Mouse (Mus musculus) thymus, postnatal 0 days (tissue): ENCODE data around the gene Scimp. TPM values are rescaled to one million over a fixed set of nuclear protein-coding genes. Genes with fewer than 3 reads are reported as not detected.
"Not testable (repeated sequence)": the region's sequence is repeated elsewhere in the genome, so short reads cannot be mapped to it uniquely, and the experiment has no call there.

Experiments
- DNase-seq: peaks from one replicate; pipeline ENCODE4 v3.0.0-alpha.2; 2015; ENCODE audit warnings: low spot score
- polyA plus RNA-seq: library from polyadenylated mRNA; unstranded; fragments of >200 nt; fragmentation: Nextera tagmentation; extraction: Ambion mirVana; gene quantifications from 2 replicates; pipeline ENCODE4 v1.2.1, GENCODE M21; 2015

The Scimp gene
- polyA plus RNA-seq, 1 experiment from 2014 or later = 2.1 TPM

DNA sequence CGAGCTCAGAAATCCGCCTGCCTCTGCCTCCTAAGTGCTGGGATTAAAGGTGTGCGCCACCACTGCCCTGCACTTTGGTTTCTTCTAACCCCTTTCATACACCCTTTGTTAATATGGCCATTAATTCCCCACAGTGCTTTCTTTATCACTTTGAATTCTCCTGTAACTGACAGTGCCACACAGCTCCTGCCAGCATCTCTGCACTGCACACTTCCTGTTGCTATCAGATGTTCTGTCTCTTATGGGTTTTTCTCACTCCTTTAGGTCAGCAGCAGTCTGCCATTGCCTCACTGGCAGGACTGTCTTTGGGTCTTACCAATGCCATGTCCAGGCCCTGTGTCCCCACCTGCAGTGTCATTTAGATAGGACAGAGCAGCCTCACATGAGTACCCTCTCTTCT, 41.6 kb downstream of the Scimp start:
- no peak for DNase-seq

DNA sequence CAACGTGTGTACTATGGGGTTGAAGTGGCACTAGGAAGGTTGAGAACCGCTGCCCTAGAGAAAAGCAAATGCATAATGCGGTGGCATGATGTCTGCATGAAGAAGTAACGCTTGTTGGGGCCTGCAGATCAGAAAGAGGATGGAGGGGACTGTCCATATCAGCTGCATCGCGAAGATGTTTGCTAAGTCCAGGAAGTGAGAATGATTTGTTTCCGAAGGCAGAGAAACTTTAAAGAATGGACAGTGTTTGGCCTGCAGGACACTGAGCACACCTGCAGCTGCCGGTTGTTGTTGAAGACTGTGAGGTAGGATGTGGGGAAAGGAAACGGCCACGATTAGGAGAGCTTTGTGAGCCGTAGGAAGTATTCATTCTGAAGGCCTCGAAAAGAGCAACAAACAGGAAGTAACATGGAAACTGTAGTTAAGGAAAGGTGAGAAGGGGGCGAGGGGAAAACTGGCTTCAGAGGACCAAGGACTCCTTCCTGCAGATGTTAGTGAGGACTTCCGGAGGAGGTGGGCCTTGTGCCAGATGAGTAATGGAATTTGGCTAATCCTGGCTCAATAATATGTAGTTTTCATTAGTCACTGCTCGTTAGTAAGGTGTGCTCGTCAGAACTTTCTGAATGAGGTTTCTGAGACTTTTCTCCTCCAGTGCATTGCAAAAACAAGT, 46.5 kb downstream of the Scimp start:
- DNase-seq = peak; percentile 30

DNA sequence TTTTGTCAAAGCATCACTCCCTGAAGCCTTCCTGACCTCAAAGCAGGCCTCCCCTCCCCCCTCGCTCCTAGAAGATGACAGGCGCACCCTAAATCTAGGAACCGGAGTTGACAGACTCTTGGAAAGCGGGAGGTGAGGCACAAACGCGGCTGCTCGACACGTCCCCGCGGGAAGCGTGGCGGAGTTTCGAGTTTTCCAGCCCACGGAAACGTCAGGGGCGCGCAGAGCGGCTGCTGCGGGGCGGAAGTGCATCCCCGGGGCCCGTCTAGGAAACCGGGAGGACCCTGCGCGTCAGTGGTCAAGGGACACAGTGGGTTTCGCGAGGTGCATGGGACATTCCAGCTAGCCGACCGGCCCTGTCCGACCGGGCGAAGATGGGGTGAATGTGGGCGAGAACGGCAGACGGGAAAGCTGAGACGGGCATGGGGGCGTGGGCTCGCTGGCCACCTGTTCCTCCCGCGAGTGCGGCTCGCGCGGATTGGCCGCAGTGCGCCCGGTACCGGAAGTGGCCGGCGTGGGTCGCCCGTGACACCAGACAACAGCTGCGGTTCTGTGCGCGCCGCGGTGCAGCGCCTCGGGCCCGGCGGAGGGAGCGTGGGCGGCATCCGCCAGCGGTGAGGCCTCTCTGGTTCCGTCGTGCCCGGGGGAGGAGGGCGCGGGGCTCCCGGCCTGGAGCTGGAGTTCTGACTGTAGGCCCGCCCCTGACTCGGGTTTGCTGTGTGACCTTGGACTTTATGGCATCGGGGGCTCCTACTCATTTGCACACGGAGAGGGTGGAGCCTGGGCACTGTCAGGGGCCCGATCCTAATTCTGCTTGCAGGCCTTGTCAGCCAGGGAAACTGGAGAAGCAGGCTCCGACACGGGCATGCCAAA, 48.2 kb downstream of the Scimp start, which contains the start of gene Zfp3:
Gene Zfp3 (plus strand): TSS at position 274 of the 873 bp plus-strand sequence.
- peak; percentile 82 for DNase-seq

DNA sequence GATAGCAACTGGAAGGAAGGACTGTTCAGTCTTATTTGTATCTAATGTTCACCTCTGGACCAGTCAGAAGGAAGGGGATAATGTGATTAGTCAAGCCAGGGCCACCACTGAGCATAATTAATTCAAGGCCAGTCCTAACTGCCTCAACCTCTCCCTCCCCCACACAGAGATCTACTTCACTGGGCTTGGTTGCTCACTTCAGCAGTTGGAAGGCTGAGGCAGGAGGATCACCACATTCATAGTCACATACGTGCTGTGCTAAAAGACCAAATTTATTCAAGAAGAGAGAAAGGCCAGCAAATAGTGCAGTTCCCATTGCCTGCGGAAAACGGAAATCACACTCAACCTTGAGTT, 48.8 kb downstream of the Scimp start:
- no peak for DNase-seq

DNA sequence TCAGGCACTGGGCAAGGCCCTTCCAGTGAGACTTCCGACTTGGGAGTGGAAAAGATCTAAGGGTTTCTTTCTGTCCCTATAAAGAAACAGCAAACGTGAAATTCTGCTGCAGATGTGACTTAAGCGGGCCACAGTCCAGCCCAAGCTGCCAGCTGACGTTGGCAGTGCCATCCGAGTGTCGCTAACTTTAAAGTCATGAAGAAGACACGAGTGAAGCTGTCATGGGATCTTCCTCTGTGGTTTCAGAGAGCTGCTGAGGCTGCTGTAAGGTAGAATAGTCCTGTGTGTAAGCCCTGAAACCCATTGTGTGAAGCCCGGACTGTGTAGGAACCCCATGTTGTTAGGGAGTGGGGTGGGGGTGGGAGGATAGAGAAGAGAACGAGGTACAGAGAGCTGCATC, 49.7 kb downstream of the Scimp start:
- peak; percentile 20 for DNase-seq

DNA sequence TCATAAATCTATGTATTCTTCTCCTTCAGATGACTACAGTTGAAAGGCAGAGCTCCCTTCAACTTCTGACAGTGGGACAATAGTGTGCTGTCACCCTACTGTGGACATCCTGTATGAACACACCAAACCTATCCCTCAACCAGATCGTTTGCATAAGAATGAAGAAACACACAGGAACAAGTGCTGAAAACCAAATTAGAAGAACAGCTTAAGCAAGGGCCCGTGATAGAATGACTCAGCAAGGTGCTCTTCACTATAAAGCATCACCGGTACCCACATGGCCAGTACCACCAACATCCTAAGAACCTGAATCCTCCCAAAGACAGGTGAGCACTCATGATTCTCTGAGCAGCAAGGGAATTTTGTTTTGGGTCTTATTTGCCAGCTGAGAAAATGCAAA, 51.9 kb downstream of the Scimp start:
- DNase-seq = not testable (repeated sequence)

DNA sequence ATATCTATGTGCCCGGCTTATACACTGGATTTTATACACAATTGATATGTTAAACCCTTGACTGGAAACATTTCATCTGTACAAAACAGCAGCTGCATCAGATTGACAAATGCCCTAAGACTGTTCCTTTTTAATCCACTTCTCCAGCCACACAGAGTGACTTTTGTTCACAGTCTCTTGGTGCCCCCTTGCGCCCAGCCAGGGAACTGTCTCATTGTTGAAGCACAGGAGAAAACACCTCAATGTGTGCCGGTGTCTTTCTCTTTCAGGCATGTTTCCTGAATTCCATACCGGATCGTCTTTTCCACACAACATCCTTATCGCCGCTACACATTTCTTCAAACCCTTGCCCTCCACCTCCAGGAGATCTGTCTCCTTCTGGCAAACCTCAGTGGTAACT, 56.7 kb downstream of the Scimp start:
- peak; percentile 80 for DNase-seq

DNA sequence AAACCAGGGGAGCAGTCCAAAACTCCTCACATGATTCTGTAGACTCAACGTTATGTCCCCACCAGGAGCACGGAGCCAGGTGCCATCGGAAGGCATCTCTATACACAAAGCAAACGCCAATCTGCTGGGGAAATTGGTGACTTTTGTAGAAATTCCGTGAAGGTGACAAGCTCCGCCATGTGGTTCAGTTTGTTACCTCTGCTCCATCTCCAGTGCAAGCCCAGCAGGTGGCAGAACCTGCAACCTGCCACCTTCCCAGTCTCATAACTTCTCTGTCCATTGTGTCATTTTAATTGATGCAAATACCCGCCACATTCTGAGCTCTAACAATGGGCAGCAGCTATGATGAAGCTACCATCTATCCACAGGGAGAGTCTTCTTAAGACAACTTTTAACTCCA, 57.4 kb downstream of the Scimp start:
- DNase-seq = peak; percentile 17

DNA sequence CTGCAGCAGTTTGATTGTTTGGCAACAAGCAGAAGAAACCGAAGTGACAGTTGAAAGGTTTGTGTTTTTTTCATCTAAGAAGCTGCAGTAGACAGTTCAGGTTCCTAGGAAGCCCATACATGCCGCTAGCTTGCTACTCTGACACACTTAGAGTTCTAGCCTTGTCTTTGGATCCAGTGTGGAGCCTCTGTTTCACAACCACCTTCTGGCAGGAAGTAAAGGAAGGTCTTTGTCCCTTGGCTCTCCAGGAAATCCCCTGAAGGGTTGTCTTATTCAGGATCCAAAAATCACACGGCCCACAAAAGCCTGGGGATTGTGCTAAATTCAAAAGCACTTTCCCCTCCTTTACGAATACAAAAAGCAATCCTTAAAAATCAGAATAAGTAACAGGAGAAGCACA, 57.9 kb downstream of the Scimp start:
- no peak for DNase-seq

DNA sequence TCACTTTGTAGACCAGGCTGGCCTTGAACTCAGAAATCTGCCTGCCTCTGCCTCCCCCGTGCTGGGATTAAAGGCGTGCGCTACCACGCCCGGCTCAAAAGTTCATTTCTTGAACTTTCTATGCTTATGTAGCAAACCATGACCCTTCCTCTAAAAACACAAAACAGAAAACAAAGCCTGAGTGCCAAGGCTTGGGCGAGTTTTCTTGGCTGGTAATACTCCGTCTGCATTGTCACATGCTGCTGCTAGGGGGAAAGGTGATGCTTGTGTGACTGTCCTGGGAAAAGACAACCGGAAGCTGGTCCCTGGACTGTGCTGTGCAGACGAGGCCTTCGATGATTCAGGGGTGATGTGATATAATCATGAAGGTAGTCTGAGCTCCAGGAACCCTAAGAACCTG, 59.2 kb downstream of the Scimp start:
- no peak for DNase-seq

DNA sequence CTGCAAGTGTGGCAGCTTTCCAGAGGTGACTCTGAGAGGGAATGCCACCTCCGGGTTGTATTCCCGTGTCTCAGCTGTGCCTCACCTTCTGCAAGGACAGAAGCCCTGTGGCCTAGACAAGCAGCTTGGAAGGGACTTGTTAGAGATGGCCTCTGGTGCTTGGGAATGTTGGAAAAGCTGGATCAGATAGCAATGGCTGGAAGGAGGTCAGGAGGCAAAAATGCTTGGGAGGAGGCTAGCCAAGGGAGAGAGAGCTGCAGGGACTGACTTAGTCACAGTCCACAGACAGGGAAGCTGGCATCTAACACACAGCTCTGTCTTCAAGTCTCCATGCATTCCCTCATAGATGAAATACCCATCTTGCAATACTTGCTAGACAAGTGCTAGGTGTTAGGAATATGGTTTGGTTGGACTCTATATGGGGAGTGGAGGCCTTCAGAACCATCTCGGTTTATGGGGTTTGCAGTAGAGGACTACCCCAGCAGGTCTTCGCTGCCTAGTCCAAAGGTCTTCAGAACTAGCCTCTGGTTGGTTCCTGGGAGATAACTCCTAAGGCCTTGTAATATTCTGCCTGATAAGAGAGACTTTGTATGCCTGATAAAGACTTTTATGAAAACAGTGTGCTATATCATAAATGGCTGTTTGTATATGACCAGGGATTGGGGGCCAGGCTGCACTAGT, 59.9 kb downstream of the Scimp start:
- no peak for DNase-seq

DNA sequence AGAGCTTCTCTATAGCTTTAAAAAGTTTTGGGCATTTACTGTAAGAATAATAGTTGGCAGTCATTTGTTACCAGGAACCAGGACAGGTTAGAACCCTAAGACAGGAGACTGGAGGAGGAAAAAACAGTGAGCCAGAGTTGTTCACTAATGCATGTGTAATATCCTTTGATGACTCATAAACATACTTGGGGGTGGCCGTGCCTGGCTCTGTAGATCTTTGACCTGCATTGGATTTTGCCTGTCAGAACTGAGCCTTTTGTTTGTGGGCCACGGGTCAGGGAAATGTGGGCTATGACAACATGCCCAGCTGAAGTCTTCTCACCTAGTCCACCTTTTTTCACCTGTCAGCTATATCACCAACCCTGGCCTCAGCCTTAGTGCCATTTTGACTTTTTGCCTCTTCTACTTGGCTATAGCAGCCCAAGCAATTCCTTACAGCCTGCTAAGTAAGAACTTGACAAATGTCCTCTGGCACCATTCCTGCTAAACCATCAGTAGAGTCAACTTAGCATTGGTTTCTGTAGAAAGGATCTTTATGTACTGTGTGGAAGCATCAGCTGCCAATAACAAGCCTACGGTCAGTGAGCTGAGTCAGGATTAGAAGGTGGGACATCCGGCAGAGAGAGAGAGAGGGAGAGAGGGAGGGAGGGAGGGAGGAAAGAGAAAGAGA, 64.4 kb downstream of the Scimp start:
- no peak for DNase-seq

DNA sequence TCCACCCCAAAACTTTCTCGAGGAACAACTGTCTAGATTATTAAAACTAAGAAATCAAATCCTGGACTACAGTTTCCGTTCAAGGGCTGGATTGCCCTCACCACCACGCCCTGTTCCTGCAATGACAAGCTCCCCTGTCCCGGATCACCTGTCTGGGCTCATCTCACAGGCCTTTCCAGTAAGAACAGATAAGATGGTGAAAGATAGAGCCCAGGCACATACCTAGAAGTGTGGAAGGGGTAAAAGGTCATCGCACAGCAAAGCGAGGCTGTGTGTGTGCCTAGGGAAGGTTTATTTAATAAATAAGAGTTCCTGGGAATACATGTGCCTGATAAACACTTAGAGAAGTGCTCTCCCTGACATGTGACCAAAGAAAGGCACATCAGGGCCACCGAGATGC, 66.8 kb downstream of the Scimp start:
- DNase-seq = no peak

DNA sequence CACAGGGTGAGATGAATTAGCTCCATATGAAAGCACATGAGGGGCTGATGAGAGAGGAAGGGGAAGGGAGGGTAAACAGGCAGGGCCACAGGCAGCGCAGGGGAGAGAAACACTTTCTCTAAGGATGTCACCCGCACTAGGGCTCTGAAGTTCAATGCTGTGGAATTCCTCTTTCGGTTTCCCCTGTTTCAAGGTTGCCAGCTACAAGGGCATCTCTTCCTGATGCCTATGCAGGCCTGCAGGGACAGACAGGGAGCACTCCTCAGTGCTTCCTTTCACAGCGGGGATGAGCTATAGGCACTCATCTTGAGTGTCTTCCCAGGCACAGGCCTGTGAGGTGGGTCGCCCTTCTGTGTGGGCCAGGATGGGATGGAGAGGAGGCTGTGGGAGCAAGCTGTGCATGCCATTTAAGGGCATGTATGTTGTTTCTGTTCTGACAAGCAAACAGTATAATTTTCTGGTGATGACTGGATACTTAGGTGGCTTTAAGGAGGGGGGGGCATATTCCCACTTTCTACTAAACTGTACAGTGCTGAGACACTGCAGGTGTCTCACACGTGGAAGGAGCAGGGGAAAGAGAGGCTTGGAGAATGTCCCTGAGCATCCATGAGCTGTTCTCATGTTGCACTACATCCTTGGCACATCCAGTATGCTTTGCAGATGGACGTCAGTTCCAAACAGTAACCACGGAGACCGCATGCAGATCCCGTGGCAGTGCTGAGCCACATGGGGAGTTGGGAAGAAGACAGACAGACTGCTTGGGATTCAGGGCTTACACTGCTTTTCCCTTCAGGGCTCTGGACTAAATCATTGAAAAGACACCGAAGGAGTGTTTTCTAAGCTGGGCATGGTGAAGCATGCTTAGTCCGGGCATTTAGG, 69.6 kb downstream of the Scimp start:
- DNase-seq = no peak

DNA sequence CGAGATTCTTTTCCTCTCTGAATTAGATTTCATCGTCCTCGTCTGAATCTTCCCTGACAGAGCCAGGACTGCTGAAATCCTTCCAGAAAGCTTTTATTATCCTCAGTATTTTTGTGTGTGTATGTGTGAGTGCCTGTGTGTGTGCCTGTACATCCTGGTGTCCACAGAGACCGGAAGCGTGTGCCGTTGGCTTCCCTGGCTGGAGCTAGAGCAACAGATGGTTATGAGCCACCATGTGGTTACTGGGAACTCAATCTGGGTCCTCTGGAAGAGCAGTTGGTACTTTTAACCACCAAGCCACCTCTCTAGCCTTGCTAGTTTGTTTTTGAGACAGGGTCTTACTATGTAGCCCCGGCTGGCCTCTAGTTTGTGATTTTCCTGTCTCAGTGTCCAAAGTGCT, 70.3 kb downstream of the Scimp start:
- DNase-seq = no peak

DNA sequence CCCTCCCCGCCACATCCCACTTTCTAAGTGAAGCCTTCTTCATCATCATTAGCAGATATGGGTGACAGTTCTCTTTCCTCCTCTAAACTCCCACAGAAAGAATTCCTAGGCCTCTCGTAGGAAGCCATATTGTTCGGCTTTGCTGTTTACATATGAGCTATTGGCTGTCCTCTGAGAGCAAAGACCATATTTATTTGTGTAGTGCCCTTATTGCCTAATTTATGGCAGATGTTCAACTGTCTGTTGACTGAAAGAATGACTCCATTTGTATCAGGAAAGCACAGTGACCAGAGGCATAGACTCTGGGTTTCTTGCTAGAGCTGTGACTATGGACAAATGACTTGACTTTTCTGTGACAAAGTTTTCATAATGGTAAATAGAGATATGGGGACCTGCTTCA, 70.8 kb downstream of the Scimp start:
- no peak for DNase-seq
